In the genomic region with DNA sequence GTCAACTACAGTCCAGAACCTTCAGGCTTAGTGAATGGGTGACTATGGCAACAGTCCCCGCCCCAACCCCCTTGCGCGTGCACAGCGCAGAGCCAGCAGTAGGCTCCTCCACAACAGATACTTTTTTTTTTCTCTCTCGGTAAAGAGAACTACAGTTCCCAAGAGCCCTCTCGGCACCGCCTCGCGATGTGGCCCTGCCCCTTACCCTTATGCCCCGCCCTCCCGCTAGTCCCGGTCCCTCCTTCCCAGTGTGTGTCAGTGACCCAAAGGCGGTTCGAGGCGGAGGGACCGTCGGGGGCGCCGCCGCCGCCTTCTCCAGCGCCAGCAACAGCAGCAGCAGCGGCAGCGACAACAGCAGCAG, we compare ENCODE assay signal across 8 mouse cellular contexts. TPM values are rescaled to one million over a fixed set of nuclear protein-coding genes. Genes with fewer than 3 reads are reported as not detected.
DNase-seq lines count a peak whose midpoint lies in the region; ATAC-seq lines count a peak whose summit lies in the region.

A gene (plus strand): TSS at position 225 of the 361 bp plus-strand sequence.

- peak within 1 kb of the TSS; percentile 97 for H3K4me3 ChIP-seq in hindbrain, embryonic 12.5 days

- H3K9me3 ChIP-seq in hindbrain, embryonic 12.5 days (replicated peaks) = no peaks in the 10 kb centered on the region

- H3K36me3 ChIP-seq in hindbrain, embryonic 12.5 days = no peaks in the 10 kb centered on the region

- peak within 1 kb of the TSS; percentile 100 for H3K27ac ChIP-seq in hindbrain, embryonic 12.5 days

- H3K27me3 ChIP-seq in hindbrain, embryonic 12.5 days = no peaks in the 10 kb centered on the region

- peak; percentile 98 for DNase-seq in NIH3T3 (ENCODE audit: low read depth)
- peak; percentile 97 to 98 for DNase-seq in cerebellum, postnatal 10 days
- peak; percentile 94 to 99 for DNase-seq in frontal cortex, postnatal 10 days (ENCODE audit: low spot score in 2 of 2)
- peak; percentile 92 to 97 for DNase-seq in layer of hippocampus, postnatal 14 days (ENCODE audit: low spot score in 2 of 2)
- peak; percentile 96 for DNase-seq in lung, postnatal 14 days
- peak; percentile 86 for DNase-seq in retina, adult 2 months (ENCODE audit: low read depth, low spot score)
- DNase-seq in thymus, postnatal 36 days = peak; percentile 95 to 96

- H3K4me1 ChIP-seq in hindbrain, embryonic 12.5 days = peaks cover 15% of the 10 kb centered on the region

- ATAC-seq in hindbrain, embryonic 12.5 days (ENCODE audit: low FRiP score) = peak; percentile 99

- WGBS in hindbrain, embryonic 12.5 days = under 1% methylated on average over 18 of the region's 24 CpGs

- H3K4me2 ChIP-seq in hindbrain, embryonic 12.5 days (replicated peaks) = peak within 1 kb of the TSS; percentile 61

- peak within 1 kb of the TSS; percentile 99 for H3K9ac ChIP-seq in hindbrain, embryonic 12.5 days

RNA-seq across cellular contexts. Expression of the gene that starts here (rescaled TPM):
- polyA plus RNA-seq in hindbrain, embryonic 12.5 days (2016; fragmentation: Nextera tagmentation; extraction: Ambion mirVana) = 102 and 106 TPM in 2 replicates
- 10 to 100 TPM; 56.5 to 59.4 TPM for total RNA-seq in layer of hippocampus, postnatal 14 days (2021)

Comparison
In these comparisons a context has a peak if more than half of its experiments do, and no peak if none do; other contexts are left out.
1. Peak in every context shown above with its lines: DNase-seq, ATAC-seq, H3K4me3 ChIP-seq and H3K27ac ChIP-seq.